Mouse (Mus musculus): ENCODE data around the gene Coq6.

GRCm38 (mm10) chr12:84393847-84394246, 32.4 kb downstream of the Coq6 start:
- TF ChIP-seq CTCF (IDR thresholded peaks at IDR 0.05; ENCODE audit: insufficient read depth, low read depth, low read length) (no peak), POLR2A (IDR thresholded peaks at IDR 0.05; ENCODE audit: insufficient read depth, low read depth, low read length) (no peak)

All from olfactory bulb, adult 2 months (tissue).